Mouse (Mus musculus) MEL (cell line): ENCODE measurements around the gene Afdn.

Experiments
- CTCF ChIP-seq, 3 experiments: IDR thresholded peaks in 2 of 3; conservative IDR thresholded peaks in 1 of 3; 2 replicates each; pipeline ENCODE4 v1.5.1; 2011 to 2012; ENCODE audit warnings: low read length in 3 of 3, low read depth in 2 of 3, mild to moderate bottlenecking in 2 of 3, improper control_type of control experiment in 1 of 3, inconsistent platforms in 1 of 3, mixed read lengths in 1 of 3, moderate library complexity in 1 of 3; ENCODE audit not compliant: control insufficient read depth in 1 of 3, insufficient read depth in 1 of 3, poor library complexity in 1 of 3, severe bottlenecking in 1 of 3
- ELF1 ChIP-seq: IDR thresholded peaks from 2 replicates; pipeline ENCODE4 v1.6.1; 2014; ENCODE audit warnings: low read depth, mild to moderate bottlenecking, inconsistent platforms, low read length, improper control_type of control experiment, moderate library complexity
- EP300 ChIP-seq, 2 experiments: IDR thresholded peaks; 2 replicates each; pipeline ENCODE4 v1.6.1; 2011; ENCODE audit warnings: improper control_type of control experiment in 2 of 2, low read length in 2 of 2, low read depth in 1 of 2, mild to moderate bottlenecking in 1 of 2
- MAFK ChIP-seq: IDR thresholded peaks from 2 replicates; pipeline ENCODE4 v1.6.1; 2011; ENCODE audit warnings: low read depth, mild to moderate bottlenecking, low read length, improper control_type of control experiment, borderline replicate concordance
- MAX ChIP-seq: IDR thresholded peaks from 2 replicates; pipeline ENCODE4 v1.6.1; 2011; ENCODE audit warnings: low read length, improper control_type of control experiment
- MAZ ChIP-seq: IDR thresholded peaks from 2 replicates; pipeline ENCODE4 v1.6.1; 2012; ENCODE audit warnings: low read depth, mild to moderate bottlenecking, inconsistent platforms, low read length, improper control_type of control experiment
- NRF1 ChIP-seq: IDR thresholded peaks from 2 replicates; pipeline ENCODE4 v1.6.1; 2014; ENCODE audit warnings: low read depth, mild to moderate bottlenecking, inconsistent platforms, low read length, improper control_type of control experiment, moderate library complexity; ENCODE audit not compliant: poor library complexity, insufficient read depth, severe bottlenecking
- POLR2A ChIP-seq, 2 experiments: IDR thresholded peaks; 2 replicates each; pipeline ENCODE4 v1.6.1; 2011 to 2012; ENCODE audit warnings: low read length in 2 of 2, mild to moderate bottlenecking in 2 of 2, control low read depth in 1 of 2, improper control_type of control experiment in 1 of 2, low read depth in 1 of 2, moderate library complexity in 1 of 2; ENCODE audit not compliant: control insufficient read depth in 1 of 2, insufficient read depth in 1 of 2, poor library complexity in 1 of 2
- POLR2AphosphoS2 ChIP-seq: IDR thresholded peaks from 2 replicates; pipeline ENCODE4 v1.6.1; 2011; ENCODE audit warnings: low read length, improper control_type of control experiment
- TAL1 ChIP-seq: IDR thresholded peaks from 2 replicates; pipeline ENCODE4 v1.6.1; 2012; ENCODE audit warnings: mild to moderate bottlenecking, inconsistent platforms, low read length, moderate library complexity, mixed read lengths
- USF1 ChIP-seq: IDR thresholded peaks from 2 replicates; pipeline ENCODE4 v1.6.1; 2014; ENCODE audit warnings: low read depth, mild to moderate bottlenecking, inconsistent platforms, low read length, improper control_type of control experiment, moderate library complexity
- ZC3H11A ChIP-seq: IDR thresholded peaks from 2 replicates; pipeline ENCODE4 v1.6.1; 2012; ENCODE audit warnings: low read depth, mild to moderate bottlenecking, inconsistent platforms, low read length, improper control_type of control experiment

- TF ChIP-seq USF1 (no peak), ELF1 (no peak), MAX (no peak), EP300 (IDR thresholded peaks at IDR 0.05; ENCODE audit: low read depth in 1 of 2, low read length in 2 of 2) (no peak), ZC3H11A (no peak), TAL1 (no peak), CTCF (IDR thresholded peaks at IDR 0.05 in 2 of 3, conservative IDR thresholded peaks at IDR 0.05 in 1 of 3; ENCODE audit: control insufficient read depth in 1 of 3, insufficient read depth in 1 of 3, low read depth in 2 of 3, low read length in 3 of 3, poor library complexity in 1 of 3, severe bottlenecking in 1 of 3) (no peak), POLR2A (IDR thresholded peaks at IDR 0.05; ENCODE audit: control insufficient read depth in 1 of 2, insufficient read depth in 1 of 2, low read depth in 1 of 2, low read length in 2 of 2, poor library complexity in 1 of 2) (no peak), POLR2AphosphoS2 (no peak), MAZ (no peak), MAFK (no peak), NRF1 (no peak)
Observed at GRCm38 (mm10) chr17:13735057-13735456, 25.3 kb upstream of the Afdn start.
